Mouse (Mus musculus): ENCODE results near the gene Cd276. TPM values are rescaled to one million over a fixed set of nuclear protein-coding genes. Genes with fewer than 3 reads are reported as not detected.

The Cd276 gene
- polyA plus RNA-seq, 1 experiment, result 1.3 TPM

GRCm38 (mm10) chr9:58489865-58490165 lies 65.4 kb downstream of the Cd276 start:
- no peak for TF ChIP-seq POLR2A (IDR thresholded peaks at IDR 0.05; ENCODE audit: low read depth, low read length)
- Histone ChIP-seq H3K36me3 (ENCODE audit: control insufficient read depth, insufficient read depth, low read length) (no peaks in the 10 kb centered on the region), H3K4me1 (ENCODE audit: control insufficient read depth, insufficient read depth, low read length) (peaks cover 2% of the 10 kb centered on the region; the same call in 1 of the 2 replicates), H3K4me3 (ENCODE audit: insufficient read depth, low read depth, low read length) (no peak overlapping the region), H3K27ac (ENCODE audit: insufficient read depth, low read depth, low read length) (no peak overlapping the region), H3K27me3 (replicated peaks; ENCODE audit: control insufficient read depth, insufficient read depth, low read length) (peaks cover 4% of the 10 kb centered on the region; the same call in 1 of the 2 replicates)
- DNase-seq, result no peak
- 51% methylated on average over 7 of the region's 7 CpGs for WGBS

DNA sequence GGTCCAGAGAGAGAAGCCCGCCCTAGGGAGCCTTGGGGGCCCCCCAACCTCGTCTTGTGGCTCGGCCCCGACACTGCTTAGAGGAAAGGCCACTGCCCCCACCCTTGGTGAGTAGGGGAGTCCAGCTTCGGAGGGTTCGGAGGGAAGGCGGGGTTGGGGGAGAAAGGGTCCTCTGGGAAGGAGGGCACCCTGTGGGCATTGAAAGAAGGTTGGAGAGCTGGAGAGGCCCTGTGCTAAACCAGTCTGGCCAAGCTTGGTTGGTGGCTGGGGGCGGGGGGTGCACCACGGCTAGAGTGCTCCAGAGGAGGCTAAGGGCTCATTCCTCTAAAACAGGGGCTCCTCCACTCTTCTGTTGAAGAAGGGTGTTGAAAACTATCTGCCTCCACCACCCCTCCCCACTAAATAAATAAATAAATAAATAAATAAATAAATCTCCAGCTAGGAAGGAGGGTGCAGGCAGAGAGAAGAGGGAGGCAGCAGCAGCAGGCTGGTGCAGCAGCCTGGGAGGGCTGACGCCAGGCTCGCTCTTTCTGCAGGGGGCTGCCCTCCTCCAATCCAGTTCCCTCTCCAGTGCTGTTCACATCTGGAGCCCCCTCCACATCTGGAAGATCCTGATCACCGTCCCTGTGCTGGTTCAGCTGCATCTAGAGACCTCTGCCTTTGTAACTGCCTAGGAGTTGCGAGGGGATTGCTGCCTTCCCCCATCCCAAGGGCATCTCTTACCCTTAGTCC lies 65.9 kb downstream of the Cd276 start:
- H3K27ac ChIP-seq (ENCODE audit: insufficient read depth, low read depth, low read length), result no peak overlapping the region
- H3K4me3 ChIP-seq (ENCODE audit: insufficient read depth, low read depth, low read length), result 0 out of 2 replicates have a peak overlapping the region, but pooled peaks have one; percentile 61
- TF ChIP-seq CTCF (conservative IDR thresholded peaks at IDR 0.05; ENCODE audit: insufficient read depth, insufficient read length, low read depth, low read length) (no peak), POLR2A (IDR thresholded peaks at IDR 0.05; ENCODE audit: low read depth, low read length) (no peak)
- no peaks in the 10 kb centered on the region for H3K36me3 ChIP-seq (ENCODE audit: control insufficient read depth, insufficient read depth, low read length)
- H3K27me3 ChIP-seq (replicated peaks; ENCODE audit: control insufficient read depth, insufficient read depth, low read length), result peaks cover 4% of the 10 kb centered on the region; the same call in 1 of the 2 replicates
- peaks cover 2% of the 10 kb centered on the region; the same call in 1 of the 2 replicates for H3K4me1 ChIP-seq (ENCODE audit: control insufficient read depth, insufficient read depth, low read length)
- DNase-seq, result no peak
- 22% methylated on average over 13 of the region's 13 CpGs for WGBS

GRCm38 (mm10) chr9:58487851-58488801 lies 67.1 kb downstream of the Cd276 start, which contains the start of gene Insyn1:
Gene Insyn1, plus strand, starts transcription at chr9:58488603.
- TF ChIP-seq POLR2A (IDR thresholded peaks at IDR 0.05; ENCODE audit: low read depth, low read length) (no peak), CTCF (conservative IDR thresholded peaks at IDR 0.05; ENCODE audit: insufficient read depth, insufficient read length, low read depth, low read length) (no peak)

GRCm38 (mm10) chr9:58487076-58487475 lies 68.2 kb downstream of the Cd276 start:
- no peak for TF ChIP-seq CTCF (conservative IDR thresholded peaks at IDR 0.05; ENCODE audit: insufficient read depth, insufficient read length, low read depth, low read length)
- no peak for TF ChIP-seq POLR2A (IDR thresholded peaks at IDR 0.05; ENCODE audit: low read depth, low read length)
- H3K36me3 ChIP-seq (ENCODE audit: control insufficient read depth, insufficient read depth, low read length), result no peaks in the 10 kb centered on the region
- H3K27ac ChIP-seq (ENCODE audit: insufficient read depth, low read depth, low read length), result no peak overlapping the region
- peaks cover 4% of the 10 kb centered on the region; the same call in 1 of the 2 replicates for H3K27me3 ChIP-seq (replicated peaks; ENCODE audit: control insufficient read depth, insufficient read depth, low read length)
- 26% methylated on average over 3 of the region's 3 CpGs for WGBS
- no peak overlapping the region for H3K4me3 ChIP-seq (ENCODE audit: insufficient read depth, low read depth, low read length)
- H3K4me1 ChIP-seq (ENCODE audit: control insufficient read depth, insufficient read depth, low read length), result peaks cover 2% of the 10 kb centered on the region; the same call in 1 of the 2 replicates
- no peak for DNase-seq

More at GRCm38 (mm10) chr9:58487851-58488801, 67.1 kb downstream of the Cd276 start, which contains the start of gene Insyn1:
- H3K4me1 ChIP-seq (ENCODE audit: control insufficient read depth, insufficient read depth, low read length), result peaks cover 2% of the 10 kb centered on the region; the same call in 1 of the 2 replicates
- H3K36me3 ChIP-seq (ENCODE audit: control insufficient read depth, insufficient read depth, low read length), result no peaks in the 10 kb centered on the region
- H3K27me3 ChIP-seq (replicated peaks; ENCODE audit: control insufficient read depth, insufficient read depth, low read length), result peaks cover 4% of the 10 kb centered on the region; the same call in 1 of the 2 replicates
- no peak within 1 kb of the TSS for H3K27ac ChIP-seq (ENCODE audit: insufficient read depth, low read depth, low read length)
- peak within 1 kb of the TSS; percentile 61 for H3K4me3 ChIP-seq (ENCODE audit: insufficient read depth, low read depth, low read length)
- under 1% methylated on average over 94 of the region's 104 CpGs for WGBS
- peak; percentile 40 for DNase-seq

Other genes starting within 250 kb of the Cd276 start
- gene Loxl1, start 242.3 kb downstream of the Cd276 start, polyA plus RNA-seq (2012; rRNA removed), result 32.3 and 41.8 TPM in 2 replicates
- not detected in 2 replicates for gene Tbc1d21, start 185.0 kb downstream of the Cd276 start, polyA plus RNA-seq (2012; rRNA removed)
- 2.7 and 2.9 TPM in 2 replicates for gene Insyn1, start 66.8 kb downstream of the Cd276 start, polyA plus RNA-seq (2012; rRNA removed)
- 450 and 540 TPM in 2 replicates for gene Nptn, start 26.8 kb upstream of the Cd276 start, polyA plus RNA-seq (2012; rRNA removed)
- 0.50 TPM in 1 of 2 replicates, not detected in the other for gene Rec114, start 188.5 kb upstream of the Cd276 start, polyA plus RNA-seq (2012; rRNA removed)

Data from kidney, adult 2 months (tissue).